12 mouse cellular contexts compared by ENCODE assay signal in genomic region chr4:119072363-119072940, GRCm38 (mm10). TPM values are rescaled to one million over a fixed set of nuclear protein-coding genes. Genes with fewer than 3 reads are reported as not detected.
DNase-seq lines count a peak whose midpoint lies in the region; ATAC-seq and TF ChIP-seq lines count a peak whose summit lies in the region.
"Had no signal": no experiment of that assay in that cellular context is flagged by ENCODE, and none has a peak within 500 bp of the region (broad histone marks: within the 10 kb centered on the region; RNA-seq: fewer than 3 reads in every experiment).

No protein-coding gene starts in this region.

- no peaks in the 10 kb centered on the region for H3K36me3 ChIP-seq in heart, embryonic 10.5 days
- no peaks in the 10 kb centered on the region for H3K36me3 ChIP-seq in limb, embryonic 12.5 days
- H3K36me3 ChIP-seq in stomach, postnatal 0 days (ENCODE audit: control insufficient read depth, insufficient read depth, low read length): no peaks in the 10 kb centered on the region

- H3K9ac ChIP-seq in limb, embryonic 12.5 days (replicated peaks): 0 out of 2 replicates have a peak overlapping the region, but pooled peaks have one; percentile 28
- H3K9ac ChIP-seq in stomach, postnatal 0 days (ENCODE audit: low read length): peak overlapping the region; percentile 28

- peak overlapping the region; percentile 44 for H3K4me3 ChIP-seq in heart, embryonic 10.5 days
- peak overlapping the region; percentile 23 for H3K4me3 ChIP-seq in limb, embryonic 12.5 days (replicated peaks)
- no peak overlapping the region for H3K4me3 ChIP-seq in stomach, postnatal 0 days (ENCODE audit: low read depth, low read length)
- H3K4me3 ChIP-seq: layer of hippocampus, adult 2 months; megakaryocyte, embryonic 14.5 days had no signal

- peak overlapping the region; percentile 51 for H3K4me2 ChIP-seq in limb, embryonic 12.5 days
- H3K4me2 ChIP-seq in stomach, postnatal 0 days (replicated peaks; ENCODE audit: low read depth): peak overlapping the region; percentile 47

- no peaks in the 10 kb centered on the region for H3K9me3 ChIP-seq in heart, embryonic 10.5 days
- H3K9me3 ChIP-seq in limb, embryonic 12.5 days: no peaks in the 10 kb centered on the region
- H3K9me3 ChIP-seq in stomach, postnatal 0 days (ENCODE audit: control insufficient read depth, low read length): no peaks in the 10 kb centered on the region

- WGBS in heart, embryonic 10.5 days: 21% methylated on average over 19 of the region's 19 CpGs
- 19% methylated on average over 19 of the region's 19 CpGs for WGBS in limb, embryonic 12.5 days
- WGBS in stomach, postnatal 0 days: 45% methylated on average over 19 of the region's 19 CpGs

- ATAC-seq in limb, embryonic 12.5 days (ENCODE audit: insufficient number of reproducible peaks, insufficient read depth, low FRiP score, low TSS enrichment, low read depth): 0 out of 2 replicates have a peak, but pooled peaks have one; percentile 0
- no peak for ATAC-seq in stomach, postnatal 0 days (ENCODE audit: low FRiP score, low TSS enrichment)

- no peak for TF ChIP-seq EP300 in stomach, postnatal 0 days (optimal IDR thresholded peaks at IDR 0.05)

- DNase-seq in heart, embryonic 10.5 days (ENCODE audit: low spot score): no peak
- no peak for DNase-seq in heart, postnatal 4 days
- DNase-seq in retina, postnatal 1 day: peak; percentile 52
- DNase-seq in retina, embryonic 14.5 days (ENCODE audit: low spot score): no peak
- no peak for DNase-seq in stomach, postnatal 0 days (ENCODE audit: low spot score)
- no peak for DNase-seq in layer of hippocampus, postnatal 25 days (ENCODE audit: extremely low spot score in 1 of 2, low spot score in 1 of 2)
- DNase-seq in thymus, postnatal 0 days (ENCODE audit: low spot score): no peak
- DNase-seq: cerebellum, adult 8-10 months; gastrocnemius, postnatal 10 days had no signal

- no peak for TF ChIP-seq CTCF in stomach, postnatal 0 days (IDR thresholded peaks at IDR 0.05; ENCODE audit: low read depth)

- H3K27me3 ChIP-seq in heart, embryonic 10.5 days (ENCODE audit: insufficient read depth, poor library complexity, severe bottlenecking): peaks cover 9% of the 10 kb centered on the region; the same call in 1 of the 2 replicates
- H3K27me3 ChIP-seq in limb, embryonic 12.5 days: peaks cover 29% of the 10 kb centered on the region
- H3K27me3 ChIP-seq in stomach, postnatal 0 days (ENCODE audit: control insufficient read depth, insufficient read depth, low read length): no peaks in the 10 kb centered on the region

- H3K4me1 ChIP-seq in heart, embryonic 10.5 days: peaks cover 94% of the 10 kb centered on the region
- H3K4me1 ChIP-seq in limb, embryonic 12.5 days (replicated peaks): peaks cover 52% of the 10 kb centered on the region
- peaks cover 10% of the 10 kb centered on the region; the same call in 1 of the 2 replicates for H3K4me1 ChIP-seq in stomach, postnatal 0 days (replicated peaks; ENCODE audit: control insufficient read depth, insufficient read depth)

- H3K27ac ChIP-seq in heart, embryonic 10.5 days: peak overlapping the region; percentile 91
- H3K27ac ChIP-seq in limb, embryonic 12.5 days: peak overlapping the region; percentile 91
- H3K27ac ChIP-seq in stomach, postnatal 0 days (replicated peaks): peak overlapping the region; percentile 53; the same call in 1 of the 2 replicates
- H3K27ac ChIP-seq: layer of hippocampus, adult 2 months had no signal

RNA-seq across cellular contexts. Expression of gene Slc2a1, which starts 36.1 kb away (rescaled TPM):
- polyA plus RNA-seq in heart, embryonic 10.5 days (2016; fragmentation: Nextera tagmentation; extraction: Ambion mirVana): 549 and 607 TPM in 2 replicates
- 10 to 100 TPM; 15.2 to 16.2 TPM for total RNA-seq in heart, postnatal 4 days (2021)
- 98.1 and 100 TPM in 2 replicates for polyA plus RNA-seq in limb, embryonic 12.5 days (2016; fragmentation: Nextera tagmentation; extraction: Ambion mirVana)
- 36.9 and 39.8 TPM in 2 replicates for polyA plus RNA-seq in stomach, postnatal 0 days (2015; fragmentation: Nextera tagmentation; extraction: Ambion mirVana)
- total RNA-seq in layer of hippocampus, postnatal 25 days (2021): 10 to 100 TPM; 70.9 to 98.4 TPM
- polyA plus RNA-seq in thymus, postnatal 0 days (2015; fragmentation: Nextera tagmentation; extraction: Ambion mirVana): 19.9 and 21.4 TPM in 2 replicates
